Mouse (Mus musculus) CH12.LX (cell line): ENCODE results near the gene Fbxo28. TPM values are rescaled to one million over a fixed set of nuclear protein-coding genes. Genes with fewer than 3 reads are reported as not detected.

ENCODE experiments used
- DNase-seq: peaks from one replicate; pipeline ENCODE4 v3.0.0-alpha.2; 2013; ENCODE audit errors: extremely low read depth
- H3K27ac ChIP-seq: 2 replicates; pipeline ENCODE4 v1.5.1; 2012; ENCODE audit warnings: low read depth, mild to moderate bottlenecking, control low read depth, moderate library complexity; ENCODE audit not compliant: insufficient read depth
- H3K27me3 ChIP-seq: replicated peaks from 2 replicates; pipeline ENCODE3; 2012; ENCODE audit warnings: inconsistent platforms
- H3K36me3 ChIP-seq, 2 experiments: replicated peaks in 1 of 2; 2 replicates each; pipeline versions ENCODE3 to v1.6.1; 2012; ENCODE audit warnings: inconsistent platforms in 1 of 2, low read length in 1 of 2, mild to moderate bottlenecking in 1 of 2, mixed read lengths in 1 of 2, moderate library complexity in 1 of 2; ENCODE audit not compliant: control insufficient read depth in 1 of 2, insufficient read depth in 1 of 2
- H3K4me1 ChIP-seq, 2 experiments: 2 replicates each; pipeline ENCODE4 v1.6.1; 2012; ENCODE audit warnings: inconsistent platforms in 1 of 2, moderate library complexity in 1 of 2; ENCODE audit not compliant: insufficient read depth in 2 of 2, control insufficient read depth in 1 of 2
- H3K4me2 ChIP-seq: 2 replicates; pipeline ENCODE4 v1.6.1; 2012; ENCODE audit warnings: low read depth, mild to moderate bottlenecking, control low read depth; ENCODE audit not compliant: poor library complexity, insufficient read depth, severe bottlenecking
- H3K4me3 ChIP-seq, 3 experiments: fragments of 150-350 bp in 1 of 3; sonication (generic) in 1 of 3; replicated peaks in 1 of 3; 2 replicates each; pipeline versions ENCODE3 to v1.5.1; 2011 to 2012; ENCODE audit warnings: low read depth in 2 of 3, low read length in 2 of 3, mild to moderate bottlenecking in 2 of 3, moderate library complexity in 2 of 3, control low read depth in 1 of 3, improper control_type of control experiment in 1 of 3, inconsistent platforms in 1 of 3, mixed read lengths in 1 of 3; ENCODE audit not compliant: poor library complexity in 1 of 3
- H3K79me2 ChIP-seq: replicated peaks from 2 replicates; pipeline ENCODE4 v1.6.1; 2012; ENCODE audit warnings: mild to moderate bottlenecking, moderate library complexity; ENCODE audit not compliant: control insufficient read depth, poor library complexity, insufficient read depth, severe bottlenecking; ENCODE audit errors: extremely low read depth
- H3K9ac ChIP-seq: 2 replicates; pipeline ENCODE4 v1.6.1; 2012; ENCODE audit warnings: low read depth, mild to moderate bottlenecking, control low read depth, moderate library complexity; ENCODE audit not compliant: insufficient read depth
- H3K9me3 ChIP-seq: replicated peaks from 2 replicates; pipeline ENCODE3; 2012; ENCODE audit warnings: low read length, inconsistent platforms, mixed read lengths
- BHLHE40 ChIP-seq: IDR thresholded peaks from 2 replicates; pipeline ENCODE4 v1.6.1; 2011; ENCODE audit warnings: mild to moderate bottlenecking, low read depth, low read length, improper control_type of control experiment
- CHD2 ChIP-seq: IDR thresholded peaks from 2 replicates; pipeline ENCODE4 v1.6.1; 2011; ENCODE audit warnings: low read length, improper control_type of control experiment
- ETS1 ChIP-seq: conservative IDR thresholded peaks from 2 replicates; pipeline ENCODE4 v1.6.1; 2012; ENCODE audit warnings: low read depth, mild to moderate bottlenecking, inconsistent platforms, low read length, improper control_type of control experiment, moderate library complexity
- JUN ChIP-seq: IDR thresholded peaks from 2 replicates; pipeline ENCODE4 v1.6.1; 2011; ENCODE audit warnings: low read depth, mild to moderate bottlenecking, low read length, improper control_type of control experiment, moderate library complexity; ENCODE audit not compliant: insufficient read depth
- JUND ChIP-seq: conservative IDR thresholded peaks from 2 replicates; pipeline ENCODE4 v1.6.1; 2011; ENCODE audit warnings: low read depth, low read length, improper control_type of control experiment
- KAT2A ChIP-seq: IDR thresholded peaks from 2 replicates; pipeline ENCODE4 v1.6.1; 2012; ENCODE audit warnings: low read length, improper control_type of control experiment, inconsistent platforms; ENCODE audit not compliant: insufficient replicate concordance
- MAX ChIP-seq: IDR thresholded peaks from 2 replicates; pipeline ENCODE4 v1.6.1; 2011; ENCODE audit warnings: low read length, improper control_type of control experiment
- MEF2A ChIP-seq: IDR thresholded peaks from 2 replicates; pipeline ENCODE4 v1.6.1; 2014; ENCODE audit warnings: low read depth, mild to moderate bottlenecking, inconsistent platforms, low read length, improper control_type of control experiment, borderline replicate concordance
- MXI1 ChIP-seq: IDR thresholded peaks from 2 replicates; pipeline ENCODE4 v1.6.1; 2011; ENCODE audit warnings: mild to moderate bottlenecking, low read depth, low read length, improper control_type of control experiment
- NELFE ChIP-seq: IDR thresholded peaks from 2 replicates; pipeline ENCODE4 v1.6.1; 2011; ENCODE audit warnings: low read depth, low read length, improper control_type of control experiment
- PAX5 ChIP-seq: IDR thresholded peaks from 2 replicates; pipeline ENCODE4 v1.6.1; 2012; ENCODE audit warnings: low read length, inconsistent platforms, mixed read lengths
- POLR2A ChIP-seq: IDR thresholded peaks from 2 replicates; pipeline ENCODE4 v1.6.1; 2011; ENCODE audit warnings: low read depth, mild to moderate bottlenecking, improper control_type of control experiment, low read length
- RCOR1 ChIP-seq: conservative IDR thresholded peaks from 2 replicates; pipeline ENCODE4 v1.6.1; 2012; ENCODE audit warnings: low read depth, mild to moderate bottlenecking, inconsistent platforms, low read length, improper control_type of control experiment
- SIN3A ChIP-seq: IDR thresholded peaks from 2 replicates; pipeline ENCODE4 v1.6.1; 2012; ENCODE audit warnings: low read length, improper control_type of control experiment, inconsistent platforms
- SMC3 ChIP-seq: IDR thresholded peaks from 2 replicates; pipeline ENCODE4 v1.6.1; 2011; ENCODE audit warnings: low read depth, low read length, improper control_type of control experiment
- TBP ChIP-seq: conservative IDR thresholded peaks from 2 replicates; pipeline ENCODE4 v1.6.1; 2011; ENCODE audit warnings: low read depth, low read length, improper control_type of control experiment
- TCF12 ChIP-seq: IDR thresholded peaks from 2 replicates; pipeline ENCODE4 v1.6.1; 2014; ENCODE audit warnings: low read depth, mild to moderate bottlenecking, inconsistent platforms, low read length, improper control_type of control experiment
- UBTF ChIP-seq: IDR thresholded peaks from 2 replicates; pipeline ENCODE4 v1.6.1; 2012; ENCODE audit warnings: low read depth, mild to moderate bottlenecking, inconsistent platforms, low read length, improper control_type of control experiment, moderate library complexity
- ZC3H11A ChIP-seq: IDR thresholded peaks from 2 replicates; pipeline ENCODE4 v1.6.1; 2012; ENCODE audit warnings: low read depth, mild to moderate bottlenecking, inconsistent platforms, low read length, improper control_type of control experiment
- ZMIZ1 ChIP-seq: IDR thresholded peaks from 2 replicates; pipeline ENCODE4 v1.6.1; 2012; ENCODE audit warnings: low read depth, mild to moderate bottlenecking, inconsistent platforms, low read length, improper control_type of control experiment
- ZNF384 ChIP-seq: IDR thresholded peaks from 2 replicates; pipeline ENCODE4 v1.6.1; 2012; ENCODE audit warnings: low read depth, low read length, improper control_type of control experiment, inconsistent platforms
- dilution Hi-C: fragments of 300-500 bp; cut with MboI; formaldehyde crosslinking; loops from 2 replicates; pipeline ENCODE4 v1.14.3; 2020; ENCODE audit warnings: low sequenced_read_pairs; ENCODE audit not compliant: extremely low pct_unique_long_range_greater_than_20kb, extremely low pct_ligation_motif_present
- in situ Hi-C: fragments of 300-500 bp; cut with MboI; formaldehyde crosslinking; loops from 3 replicates; pipeline ENCODE4 v1.14.3; 2019; ENCODE audit warnings: low sequenced_read_pairs, low pct_ligation_motif_present, low pct_unique_long_range_greater_than_20kb, mixed read lengths
- polyA plus RNA-seq: library from polyadenylated mRNA; unstranded; fragments of >175 nt; gene quantifications from 2 replicates; pipeline ENCODE4 v1.2.1, GENCODE M21; 2012; ENCODE audit warnings: low read depth; ENCODE audit not compliant: insufficient read length
- total RNA-seq, 2 experiments: library from RNA; depleted of rRNA; stranded (reverse); fragments of 300-350 nt in 1 of 2; fragments of >200 nt in 1 of 2; gene quantifications; 2 replicates each; pipeline ENCODE4 v1.2.3; 2012 to 2014

Gene Fbxo28
- total and polyA plus RNA-seq, 3 experiments: 11.9 to 13.3 (median 12.6) TPM

DNA sequence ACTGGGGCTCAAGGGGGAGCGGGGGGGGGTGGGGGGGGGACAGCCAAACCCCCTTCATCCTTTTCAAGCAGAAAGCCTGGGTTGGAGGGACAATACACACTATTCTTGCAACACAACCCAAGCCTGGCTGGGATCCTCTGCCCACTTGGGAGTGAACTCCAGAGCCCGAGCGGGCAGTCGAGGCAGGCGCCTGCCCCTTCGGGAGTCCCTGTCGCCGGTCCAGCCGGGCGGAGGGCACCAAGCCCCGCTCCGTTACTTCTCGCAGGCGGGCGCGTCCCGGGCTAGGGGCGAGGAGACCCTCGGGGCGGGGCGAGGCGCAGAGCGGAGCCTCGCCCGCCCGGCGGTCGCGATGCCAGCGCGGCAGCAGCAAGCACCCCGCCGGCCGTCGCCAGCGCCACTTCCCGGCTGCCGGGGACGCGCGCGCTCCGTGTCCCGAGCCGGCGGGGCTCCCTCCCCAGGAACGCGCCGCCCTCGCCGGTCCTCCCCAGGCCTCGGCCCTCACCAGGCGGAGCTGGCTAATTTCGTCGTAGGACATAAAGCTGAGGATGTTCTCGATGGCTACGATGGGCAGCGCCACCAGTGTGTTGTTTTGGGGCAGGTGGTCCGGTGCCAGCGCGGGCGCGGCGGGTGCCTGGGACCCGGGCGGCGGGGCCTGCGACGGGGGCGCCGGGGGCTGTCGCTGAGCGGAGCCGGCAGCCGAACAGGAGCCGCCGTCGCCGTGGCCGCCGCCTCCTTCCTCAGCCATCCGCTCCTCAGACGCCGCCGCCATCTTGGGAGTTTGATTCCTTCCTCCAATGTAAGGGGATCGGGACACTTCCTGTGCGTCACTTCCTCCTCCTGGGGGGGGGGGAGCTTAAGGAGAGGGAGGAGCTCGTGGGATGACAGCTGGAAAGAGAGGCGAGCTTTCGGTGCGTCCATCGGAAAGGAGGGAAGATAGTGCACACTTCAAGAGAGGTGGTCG lies at the start of gene Fbxo28 (continued):
- peak; percentile 92 for TF ChIP-seq TCF12
- TF ChIP-seq, all 38 proteins: peak for 16

DNA sequence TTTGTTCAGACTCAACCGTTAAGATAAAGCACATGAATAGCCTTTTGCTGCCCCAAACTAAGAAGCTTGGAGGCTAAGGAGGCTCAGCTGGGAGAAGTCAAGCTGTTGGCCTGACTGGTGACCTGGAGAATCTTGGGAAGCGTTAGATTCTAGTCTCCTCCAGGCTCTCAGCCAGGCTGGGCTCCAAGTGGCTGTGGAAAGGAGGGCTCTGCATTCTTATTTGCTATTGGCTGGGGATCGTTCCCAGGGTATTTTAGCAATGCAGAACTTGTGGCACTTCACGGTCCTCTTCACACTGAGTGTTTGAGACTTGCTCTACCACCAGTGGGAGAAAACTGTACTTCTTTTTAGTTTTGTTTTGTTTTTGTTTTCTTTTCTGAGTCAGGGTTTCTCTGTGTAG lies 47.3 kb upstream of the Fbxo28 start:
- Histone ChIP-seq H3K9ac (no peak overlapping the region), H3K36me3 (no peaks in the 10 kb centered on the region), H3K27me3 (no peaks in the 10 kb centered on the region), H3K4me1 (no peaks in the 10 kb centered on the region), H3K4me2 (no peak overlapping the region), H3K27ac (no peak overlapping the region), H3K4me3 (no peak overlapping the region), H3K79me2 (no peaks in the 10 kb centered on the region), H3K9me3 (no peaks in the 10 kb centered on the region)
- in situ Hi-C loops: no loop called here
- dilution Hi-C loops: no loop called here
- TF ChIP-seq MXI1: no peak
- TF ChIP-seq NELFE: no peak
- TF ChIP-seq PAX5: no peak
- TF ChIP-seq JUND: no peak
- no peak for TF ChIP-seq TBP
- no peak for TF ChIP-seq CHD2
- TF ChIP-seq ZMIZ1: no peak
- no peak for TF ChIP-seq JUN
- no peak for TF ChIP-seq MEF2A
- TF ChIP-seq ZC3H11A: no peak
- no peak for TF ChIP-seq SMC3
- TF ChIP-seq UBTF: no peak
- no peak for TF ChIP-seq ZNF384
- no peak for TF ChIP-seq RCOR1
- no peak for TF ChIP-seq BHLHE40
- no peak for TF ChIP-seq POLR2A
- TF ChIP-seq ETS1: no peak
- TF ChIP-seq SIN3A: no peak
- TF ChIP-seq MAX: no peak
- TF ChIP-seq KAT2A: no peak
- no peak for DNase-seq
